Comparison of ENCODE assay signal across 9 mouse cellular contexts in the genomic region with DNA sequence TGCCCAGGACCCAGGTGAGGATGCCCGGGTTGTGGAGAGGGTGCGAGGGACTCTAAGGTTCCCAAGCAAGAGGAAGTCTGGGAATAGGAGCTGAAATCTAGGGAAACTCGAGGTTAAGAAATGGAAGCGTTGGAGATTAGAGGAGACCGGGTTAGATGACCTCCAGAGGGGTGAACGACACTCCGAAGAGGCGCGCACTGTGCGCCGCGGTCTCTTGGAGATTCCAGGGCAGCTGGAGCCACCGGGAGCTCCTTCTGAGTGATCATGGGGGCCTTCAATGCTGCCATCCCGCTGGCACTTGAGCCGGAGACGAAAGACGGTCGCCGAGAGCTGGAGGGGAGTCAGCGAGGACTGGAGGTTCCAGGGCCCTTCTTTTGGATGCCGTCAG. TPM values are rescaled to one million over a fixed set of nuclear protein-coding genes. Genes with fewer than 3 reads are reported as not detected.
DNase-seq lines count a peak whose midpoint lies in the region; ATAC-seq and TF ChIP-seq lines count a peak whose summit lies in the region.
"Had no signal": no experiment of that assay in that cellular context is flagged by ENCODE, and none has a peak within 500 bp of the region (broad histone marks: within the 10 kb centered on the region; RNA-seq: fewer than 3 reads in every experiment).

No protein-coding gene starts in this region.

- H3K9me3 ChIP-seq in kidney, embryonic 14.5 days (ENCODE audit: control insufficient read depth, low read length): no peaks in the 10 kb centered on the region
- H3K9me3 ChIP-seq in embryonic facial prominence, embryonic 14.5 days (ENCODE audit: control insufficient read depth, low read length): no peaks in the 10 kb centered on the region
- no peaks in the 10 kb centered on the region for H3K9me3 ChIP-seq in hindbrain, postnatal 0 days (ENCODE audit: low read length)

- H3K27me3 ChIP-seq in kidney, embryonic 14.5 days (ENCODE audit: control insufficient read depth, insufficient read depth, low read length): peaks cover 71% of the 10 kb centered on the region
- peaks cover 66% of the 10 kb centered on the region for H3K27me3 ChIP-seq in embryonic facial prominence, embryonic 14.5 days (replicated peaks; ENCODE audit: control insufficient read depth, insufficient read depth, low read length)
- peaks cover 48% of the 10 kb centered on the region for H3K27me3 ChIP-seq in hindbrain, postnatal 0 days (ENCODE audit: insufficient read depth, low read length)
- no peaks in the 10 kb centered on the region for H3K27me3 ChIP-seq in myocyte (ENCODE audit: control insufficient read depth, insufficient read depth, insufficient read length)

- H3K4me2 ChIP-seq in kidney, embryonic 14.5 days (replicated peaks; ENCODE audit: low read depth, low read length): peak overlapping the region; percentile 62
- H3K4me2 ChIP-seq in embryonic facial prominence, embryonic 14.5 days (ENCODE audit: low read depth, low read length): peak overlapping the region; percentile 79
- H3K4me2 ChIP-seq in hindbrain, postnatal 0 days (ENCODE audit: low read depth, low read length): peak overlapping the region; percentile 63
- H3K4me2 ChIP-seq in myocyte (ENCODE audit: low read depth): peak overlapping the region; percentile 87

- H3K36me3 ChIP-seq in kidney, embryonic 14.5 days (ENCODE audit: control insufficient read depth, insufficient read depth, low read length): no peaks in the 10 kb centered on the region
- no peaks in the 10 kb centered on the region for H3K36me3 ChIP-seq in embryonic facial prominence, embryonic 14.5 days (ENCODE audit: control insufficient read depth, insufficient read depth, low read length)
- H3K36me3 ChIP-seq in hindbrain, postnatal 0 days (ENCODE audit: insufficient read depth, low read length): no peaks in the 10 kb centered on the region
- peaks cover 4% of the 10 kb centered on the region for H3K36me3 ChIP-seq in myocyte (ENCODE audit: control insufficient read depth, insufficient read depth)

- no peak for TF ChIP-seq POLR2A in myocyte (IDR thresholded peaks at IDR 0.05; ENCODE audit: insufficient read length, low read depth)

- no peak overlapping the region for H3K27ac ChIP-seq in kidney, embryonic 14.5 days (ENCODE audit: low read depth, low read length)
- H3K27ac ChIP-seq in embryonic facial prominence, embryonic 14.5 days (replicated peaks; ENCODE audit: low read depth, low read length): no peak overlapping the region; the same call in 1 of the 2 replicates
- no peak overlapping the region for H3K27ac ChIP-seq in hindbrain, postnatal 0 days

- peak overlapping the region; percentile 18; the same call in 1 of the 2 replicates for H3K9ac ChIP-seq in kidney, embryonic 14.5 days (ENCODE audit: low read depth, low read length)
- H3K9ac ChIP-seq in embryonic facial prominence, embryonic 14.5 days (ENCODE audit: low read depth, low read length): peak overlapping the region; percentile 71
- H3K9ac ChIP-seq in hindbrain, postnatal 0 days (replicated peaks; ENCODE audit: low read length): no peak overlapping the region

- no peak for TF ChIP-seq CTCF in hindbrain, postnatal 0 days (IDR thresholded peaks at IDR 0.05; ENCODE audit: low read depth)

- ATAC-seq in kidney, embryonic 14.5 days (ENCODE audit: low FRiP score, low TSS enrichment): no peak
- no peak for ATAC-seq in embryonic facial prominence, embryonic 14.5 days (ENCODE audit: low read depth)
- ATAC-seq in hindbrain, postnatal 0 days: no peak

- WGBS in kidney, embryonic 14.5 days: under 1% methylated on average over 21 of the region's 21 CpGs
- 1% methylated on average over 21 of the region's 21 CpGs for WGBS in embryonic facial prominence, embryonic 14.5 days
- 1% methylated on average over 21 of the region's 21 CpGs for WGBS in hindbrain, postnatal 0 days

- peak overlapping the region; percentile 0 for H3ac ChIP-seq in myocyte (ENCODE audit: control insufficient read depth, insufficient read length)

- peaks cover 20% of the 10 kb centered on the region; the same call in 1 of the 2 replicates for H3K4me1 ChIP-seq in kidney, embryonic 14.5 days (ENCODE audit: control insufficient read depth, insufficient read depth, low read length)
- peaks cover 8% of the 10 kb centered on the region; the same call in 1 of the 2 replicates for H3K4me1 ChIP-seq in embryonic facial prominence, embryonic 14.5 days (ENCODE audit: control insufficient read depth, insufficient read depth, low read length)
- H3K4me1 ChIP-seq in hindbrain, postnatal 0 days (ENCODE audit: insufficient read depth, low read length): peaks cover 9% of the 10 kb centered on the region

- peaks cover 21% of the 10 kb centered on the region for H3K79me2 ChIP-seq in myocyte (ENCODE audit: control insufficient read depth, insufficient read depth)

- no peak for DNase-seq in kidney, postnatal 25 days
- no peak for DNase-seq in embryonic facial prominence, embryonic 14.5 days (ENCODE audit: low spot score)
- no peak for DNase-seq in hindbrain, postnatal 0 days (ENCODE audit: low spot score)
- DNase-seq in adrenal gland, postnatal 10 days: no peak
- no peak for DNase-seq in thymus, adult 18-20 months
- no peak for DNase-seq in layer of hippocampus, adult 8-10 months (ENCODE audit: low spot score in 2 of 2)

- peak overlapping the region; percentile 39 for H3K4me3 ChIP-seq in kidney, embryonic 14.5 days (ENCODE audit: low read length)
- peak overlapping the region; percentile 53 for H3K4me3 ChIP-seq in embryonic facial prominence, embryonic 14.5 days (ENCODE audit: low read depth, low read length)
- peak overlapping the region; percentile 35 for H3K4me3 ChIP-seq in hindbrain, postnatal 0 days (ENCODE audit: low read length)
- peak overlapping the region; percentile 80 for H3K4me3 ChIP-seq in myocyte

TF ChIP-seq in myocyte, 11 proteins besides CTCF, POLR2A, EP300 and RAD21:
- TF ChIP-seq MYOG (IDR thresholded peaks at IDR 0.05; ENCODE audit: control insufficient read depth in 1 of 3, insufficient read depth in 1 of 3, insufficient read length in 2 of 3, low read depth in 2 of 3): no peak
- no peak for TF ChIP-seq MAX (IDR thresholded peaks at IDR 0.05; ENCODE audit: low read depth)
- TF ChIP-seq TCF3 (IDR thresholded peaks at IDR 0.05; ENCODE audit: insufficient read length, low read depth): no peak
- TF ChIP-seq MYOD1 (IDR thresholded peaks at IDR 0.05; ENCODE audit: control insufficient read depth in 1 of 3, insufficient read length in 2 of 3, low read depth in 2 of 3): no peak
- no peak for TF ChIP-seq SRF (IDR thresholded peaks at IDR 0.05; ENCODE audit: control insufficient read depth, insufficient read length, low read depth)
- no peak for TF ChIP-seq REST (IDR thresholded peaks at IDR 0.05; ENCODE audit: insufficient read depth, insufficient read length)
- no peak for TF ChIP-seq CEBPB (IDR thresholded peaks at IDR 0.05; ENCODE audit: insufficient read depth, poor library complexity, severe bottlenecking)
- no peak for TF ChIP-seq TCF12 (IDR thresholded peaks at IDR 0.05; ENCODE audit: insufficient read depth, poor library complexity, severe bottlenecking)
- TF ChIP-seq E2F4 (IDR thresholded peaks at IDR 0.05; ENCODE audit: insufficient read depth): no peak
- TF ChIP-seq POLR2AphosphoS2 (IDR thresholded peaks at IDR 0.05; ENCODE audit: insufficient read length, low read depth): no peak
- no peak for TF ChIP-seq USF1 (IDR thresholded peaks at IDR 0.05; ENCODE audit: low read depth)

RNA-seq across cellular contexts. Expression of a gene that starts 0.7 kb away (rescaled TPM):
- 0.71 and 1.2 TPM in 2 replicates for polyA plus RNA-seq in kidney, embryonic 14.5 days (2014; fragmentation: Nextera tagmentation; extraction: Ambion mirVana)
- polyA plus RNA-seq in embryonic facial prominence, embryonic 14.5 days (2014; fragmentation: Nextera tagmentation; extraction: Ambion mirVana): 16.1 and 20.2 TPM in 2 replicates
- 0.18 and 0.37 TPM in 2 replicates for total RNA-seq in hindbrain, postnatal 0 days (2014; rRNA removed)
- polyA plus RNA-seq in hindbrain, postnatal 0 days (2015; fragmentation: Nextera tagmentation; extraction: Ambion mirVana): 0.23 and 0.28 TPM in 2 replicates
- polyA plus RNA-seq in myocyte (2012; fragmentation: generic; extraction: Trizol): 6.3 TPM
- total RNA-seq in adrenal gland, postnatal 10 days (2021): under 1 TPM in 1 of 2 experiments, not detected in 1; 0.60 TPM
- total RNA-seq in layer of hippocampus, adult 8-10 months (2022): under 1 TPM in 1 of 4 experiments, not detected in 3; 0.12 TPM
- total RNA-seq: monocyte, adult 5-6 weeks had no signal

RNA-seq across cellular contexts. Expression of a gene that starts 25.4 kb away (rescaled TPM):
- polyA plus RNA-seq in kidney, embryonic 14.5 days (2014; fragmentation: Nextera tagmentation; extraction: Ambion mirVana): not detected in 2 replicates
- polyA plus RNA-seq in embryonic facial prominence, embryonic 14.5 days (2014; fragmentation: Nextera tagmentation; extraction: Ambion mirVana): 3.1 and 3.2 TPM in 2 replicates
- 0.52 and 0.68 TPM in 2 replicates for total RNA-seq in hindbrain, postnatal 0 days (2014; rRNA removed)
- polyA plus RNA-seq in hindbrain, postnatal 0 days (2015; fragmentation: Nextera tagmentation; extraction: Ambion mirVana): 0.29 and 0.43 TPM in 2 replicates
- polyA plus RNA-seq in myocyte (2012; fragmentation: generic; extraction: Trizol): 0.49 TPM
- total RNA-seq in adrenal gland, postnatal 10 days (2021): under 1 TPM in 1 of 2 experiments, not detected in 1; 0.18 TPM
- total RNA-seq in layer of hippocampus, adult 8-10 months (2022): under 1 TPM in 1 of 4 experiments, not detected in 3; 0.33 TPM
- total RNA-seq: monocyte, adult 5-6 weeks had no signal

RNA-seq across cellular contexts. Expression of a gene that starts 44.0 kb away (rescaled TPM):
- polyA plus RNA-seq in kidney, embryonic 14.5 days (2014; fragmentation: Nextera tagmentation; extraction: Ambion mirVana): 13.9 and 20.9 TPM in 2 replicates
- 8.3 and 9.4 TPM in 2 replicates for polyA plus RNA-seq in embryonic facial prominence, embryonic 14.5 days (2014; fragmentation: Nextera tagmentation; extraction: Ambion mirVana)
- 55.4 and 68.8 TPM in 2 replicates for total RNA-seq in hindbrain, postnatal 0 days (2014; rRNA removed)
- polyA plus RNA-seq in hindbrain, postnatal 0 days (2015; fragmentation: Nextera tagmentation; extraction: Ambion mirVana): 13.2 and 14.4 TPM in 2 replicates
- 19.9 TPM for polyA plus RNA-seq in myocyte (2012; fragmentation: generic; extraction: Trizol)
- total RNA-seq in adrenal gland, postnatal 10 days (2021): 10 to 100 TPM; 22.4 to 26.2 TPM
- total RNA-seq in layer of hippocampus, adult 8-10 months (2022): 10 to 100 TPM; 15.0 to 19.9 (median 17.0) TPM
